Mouse (Mus musculus): ENCODE measurements around the gene Zfp128. TPM values are rescaled to one million over a fixed set of nuclear protein-coding genes. Genes with fewer than 3 reads are reported as not detected.
"Not testable (repeated sequence)": the region's sequence is repeated elsewhere in the genome, so short reads cannot be mapped to it uniquely, and the experiment has no call there.

Zfp128 gene
- polyA plus RNA-seq (2016; fragmentation: Nextera tagmentation; extraction: Ambion mirVana): 6.0 and 6.2 TPM in 2 replicates

GRCm38 (mm10) chr7:12880911-12881660, at the start of gene Zfp128:
Zfp128 (plus strand) TSS chr7:12881177.
- Histone ChIP-seq H3K27ac (no peak within 1 kb of the TSS), H3K4me1 (peaks cover 13% of the 10 kb centered on the region), H3K27me3 (no peaks in the 10 kb centered on the region), H3K4me3 (replicated peaks) (peak within 1 kb of the TSS; percentile 66), H3K36me3 (replicated peaks) (peaks cover 22% of the 10 kb centered on the region), H3K9ac (peak within 1 kb of the TSS; percentile 72), H3K9me3 (no peaks in the 10 kb centered on the region), H3K4me2 (peak within 1 kb of the TSS; percentile 67)
- WGBS: 2% methylated on average over 35 of the region's 35 CpGs
- peak; percentile 100 for ATAC-seq (ENCODE audit: low FRiP score)

- Histone ChIP-seq H3K27ac (peak within 1 kb of the TSS; percentile 51; the same call in 1 of the 2 replicates), H3K36me3 (replicated peaks) (peaks cover 32% of the 10 kb centered on the region), H3K9ac (peak within 1 kb of the TSS; percentile 47), H3K4me1 (no peaks in the 10 kb centered on the region), H3K9me3 (peaks cover 32% of the 10 kb centered on the region), H3K4me3 (replicated peaks) (peak within 1 kb of the TSS; percentile 55), H3K4me2 (peak within 1 kb of the TSS; percentile 55), H3K27me3 (no peaks in the 10 kb centered on the region)
- WGBS: 4% methylated on average over 47 of the region's 47 CpGs
- peak; percentile 97 for ATAC-seq (ENCODE audit: low FRiP score)
Measured at GRCm38 (mm10) chr7:12834162-12835120, 46.5 kb upstream of the Zfp128 start, which contains the start of gene Zfp110. Zfp110 (plus strand) TSS chr7:12834761.

DNA sequence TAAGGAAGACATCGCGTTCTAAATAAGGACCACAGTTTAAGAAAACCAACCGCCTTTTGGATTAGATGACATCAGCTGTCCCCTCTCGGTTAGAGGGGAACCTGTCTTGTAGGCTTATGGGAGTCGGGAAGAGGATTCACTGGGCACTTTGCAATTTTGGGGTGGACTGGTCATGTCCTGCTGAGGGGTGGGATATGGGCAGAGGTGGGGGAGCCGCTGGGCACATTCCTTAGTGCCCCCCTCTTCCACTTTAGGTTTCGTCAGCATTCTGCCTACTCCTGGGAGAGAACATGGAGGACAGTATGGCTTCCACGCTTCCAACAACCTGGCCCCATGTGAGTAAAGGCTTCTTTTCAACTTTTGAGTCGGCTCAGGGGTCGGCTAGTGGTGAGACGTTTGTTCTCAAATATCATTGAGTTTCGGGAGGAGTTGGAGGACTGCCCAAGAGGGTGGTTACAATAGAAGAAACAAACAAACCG, 45.7 kb upstream of the Zfp128 start:
- Histone ChIP-seq H3K4me2 (peak overlapping the region; percentile 55), H3K4me3 (replicated peaks) (peak overlapping the region; percentile 55), H3K27me3 (no peaks in the 10 kb centered on the region), H3K27ac (peak overlapping the region; percentile 51; the same call in 1 of the 2 replicates), H3K36me3 (replicated peaks) (peaks cover 38% of the 10 kb centered on the region), H3K4me1 (no peaks in the 10 kb centered on the region), H3K9ac (peak overlapping the region; percentile 47), H3K9me3 (peaks cover 33% of the 10 kb centered on the region)
- ATAC-seq (ENCODE audit: low FRiP score): peak; percentile 61
- 41% methylated on average over 13 of the region's 13 CpGs for WGBS

- Histone ChIP-seq H3K27me3 (no peaks in the 10 kb centered on the region), H3K9me3 (peaks cover 39% of the 10 kb centered on the region), H3K9ac (no peak overlapping the region), H3K4me3 (replicated peaks) (peak overlapping the region; percentile 55), H3K36me3 (replicated peaks) (peaks cover 44% of the 10 kb centered on the region), H3K4me1 (no peaks in the 10 kb centered on the region), H3K27ac (no peak overlapping the region), H3K4me2 (peak overlapping the region; percentile 55; the same call in 1 of the 2 replicates)
- no peak for ATAC-seq (ENCODE audit: low FRiP score)
- WGBS: 99% methylated on average over 4 of the region's 4 CpGs
Measured at GRCm38 (mm10) chr7:12835779-12836178, 45.2 kb upstream of the Zfp128 start.

GRCm38 (mm10) chr7:12874301-12874700, 6.7 kb upstream of the Zfp128 start:
- Histone ChIP-seq H3K4me1 (no peaks in the 10 kb centered on the region), H3K9ac (no peak overlapping the region), H3K4me2 (no peak overlapping the region), H3K4me3 (replicated peaks) (no peak overlapping the region), H3K9me3 (0 out of 2 replicates have a peak, but pooled peaks cover 4% of the 10 kb centered on the region), H3K27ac (no peak overlapping the region), H3K27me3 (no peaks in the 10 kb centered on the region), H3K36me3 (replicated peaks) (no peaks in the 10 kb centered on the region)
- ATAC-seq (ENCODE audit: low FRiP score): no peak
- 26% methylated on average over 3 of the region's 3 CpGs for WGBS

DNA sequence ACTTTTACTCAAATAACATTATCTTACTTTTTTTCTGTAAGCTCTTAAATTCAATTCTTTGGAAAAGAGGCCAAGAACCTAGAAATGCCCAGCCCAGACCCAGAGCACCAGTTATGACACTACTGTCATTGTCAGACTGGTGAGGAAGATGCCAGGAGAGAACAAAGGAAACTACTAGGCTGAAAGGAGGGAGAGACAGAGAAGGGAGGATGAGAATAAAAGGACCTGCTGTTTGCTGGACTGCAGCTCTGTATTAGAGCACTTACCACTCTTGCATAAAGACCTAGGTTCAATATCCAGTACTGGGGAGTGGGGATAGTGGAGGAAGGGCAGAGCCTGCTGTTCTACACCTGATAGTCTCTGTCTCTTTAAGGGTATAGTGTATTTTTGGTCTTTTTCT, 941 bp upstream of the Zfp128 start:
- ATAC-seq (ENCODE audit: low FRiP score): no peak
- Histone ChIP-seq H3K9ac (no peak overlapping the region), H3K27ac (no peak overlapping the region), H3K4me1 (peaks cover 13% of the 10 kb centered on the region), H3K9me3 (no peaks in the 10 kb centered on the region), H3K4me2 (no peak overlapping the region), H3K27me3 (no peaks in the 10 kb centered on the region), H3K36me3 (replicated peaks) (peaks cover 11% of the 10 kb centered on the region), H3K4me3 (replicated peaks) (no peak overlapping the region)

DNA sequence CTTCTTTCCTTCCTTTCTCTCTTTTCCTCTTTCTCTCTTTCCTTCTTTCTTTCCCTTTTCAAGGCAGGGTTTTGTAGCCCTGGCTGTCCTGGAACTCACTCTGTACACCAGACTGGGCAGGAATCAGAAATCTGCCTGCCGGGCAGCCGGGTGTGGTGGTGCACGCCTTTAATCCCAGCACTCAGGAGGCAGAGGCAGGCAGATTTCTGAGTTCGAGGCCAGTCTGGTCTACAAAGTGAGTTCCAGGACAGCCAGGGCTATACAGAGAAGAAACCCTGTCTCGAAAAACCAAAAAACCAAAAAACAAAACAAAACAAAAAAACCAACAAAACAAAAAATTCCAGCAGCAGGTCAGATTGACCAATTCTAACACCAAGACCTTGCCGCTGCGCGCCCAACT, 480 bp upstream of the Zfp128 start:
- Histone ChIP-seq H3K4me1 (peaks cover 13% of the 10 kb centered on the region), H3K4me3 (replicated peaks) (peak overlapping the region; percentile 66), H3K4me2 (peak overlapping the region; percentile 67), H3K36me3 (replicated peaks) (peaks cover 16% of the 10 kb centered on the region), H3K9ac (peak overlapping the region; percentile 72; the same call in 1 of the 2 replicates)
- not testable (repeated sequence) for H3K27ac ChIP-seq, H3K27me3 ChIP-seq, H3K9me3 ChIP-seq
- whole genome bisulfite sequencing: 40% methylated on average over 8 of the region's 8 CpGs
- peak; percentile 9; the same call in 1 of the 2 replicates for ATAC-seq (ENCODE audit: low FRiP score)

- WGBS: 92% methylated on average over 12 of the region's 12 CpGs
- no peak overlapping the region for H3K4me3 ChIP-seq (replicated peaks)
- no peak for ATAC-seq (ENCODE audit: low FRiP score)
- H3K4me2 ChIP-seq: no peak overlapping the region
- no peaks in the 10 kb centered on the region for H3K27me3 ChIP-seq
- peaks cover 71% of the 10 kb centered on the region for H3K36me3 ChIP-seq (replicated peaks)
- H3K9me3 ChIP-seq: no peaks in the 10 kb centered on the region
- H3K9ac ChIP-seq: no peak overlapping the region
- H3K4me1 ChIP-seq: peaks cover 9% of the 10 kb centered on the region
- no peak overlapping the region for H3K27ac ChIP-seq
Measured at GRCm38 (mm10) chr7:12886563-12887266, 5.7 kb downstream of the Zfp128 start.

GRCm38 (mm10) chr7:12887585-12887984, 6.6 kb downstream of the Zfp128 start:
- H3K4me2 ChIP-seq: no peak overlapping the region
- H3K4me3 ChIP-seq (replicated peaks): no peak overlapping the region
- H3K36me3 ChIP-seq (replicated peaks): peaks cover 75% of the 10 kb centered on the region
- H3K27me3 ChIP-seq: no peaks in the 10 kb centered on the region
- 92% methylated on average over 5 of the region's 5 CpGs for WGBS
- no peak overlapping the region for H3K27ac ChIP-seq
- peaks cover under 1% of the 10 kb centered on the region; the same call in 1 of the 2 replicates for H3K4me1 ChIP-seq
- H3K9ac ChIP-seq: no peak overlapping the region
- ATAC-seq (ENCODE audit: low FRiP score): no peak
- no peaks in the 10 kb centered on the region for H3K9me3 ChIP-seq

DNA sequence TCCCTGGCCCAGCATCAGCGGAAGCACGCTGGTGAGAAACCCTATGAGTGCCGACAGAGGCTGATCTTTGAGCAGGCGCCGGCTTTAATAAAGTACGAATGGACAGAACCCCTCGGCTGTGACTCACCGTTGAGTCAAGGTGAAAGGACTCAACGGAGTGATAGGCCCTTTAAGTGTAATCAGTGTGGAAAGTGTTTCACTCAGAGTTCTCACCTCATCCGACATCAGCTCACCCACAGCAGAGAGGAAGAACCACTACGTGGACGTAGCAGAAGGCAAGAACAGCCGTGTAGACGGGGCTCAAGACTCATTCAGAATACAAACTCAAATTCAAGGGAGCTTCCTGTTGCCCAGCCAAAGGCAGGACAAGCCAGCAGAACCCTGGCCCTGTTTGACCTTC, 10.0 kb downstream of the Zfp128 start:
- no peak overlapping the region for H3K4me3 ChIP-seq (replicated peaks)
- no peaks in the 10 kb centered on the region for H3K27me3 ChIP-seq
- no peak for ATAC-seq (ENCODE audit: low FRiP score)
- H3K4me1 ChIP-seq: no peaks in the 10 kb centered on the region
- WGBS: 94% methylated on average over 14 of the region's 14 CpGs
- H3K27ac ChIP-seq: no peak overlapping the region
- peaks cover 55% of the 10 kb centered on the region for H3K36me3 ChIP-seq (replicated peaks)
- no peaks in the 10 kb centered on the region for H3K9me3 ChIP-seq
- H3K9ac ChIP-seq: no peak overlapping the region
- H3K4me2 ChIP-seq: no peak overlapping the region

- 91% methylated on average over 1 of the region's 1 CpGs for WGBS
- peaks cover 51% of the 10 kb centered on the region for H3K36me3 ChIP-seq (replicated peaks)
Measured at GRCm38 (mm10) chr7:12891334-12891733, 10.4 kb downstream of the Zfp128 start.

More at GRCm38 (mm10) chr7:12891334-12891733, 10.4 kb downstream of the Zfp128 start:
- no peaks in the 10 kb centered on the region for H3K4me1 ChIP-seq
- no peak overlapping the region for H3K4me2 ChIP-seq
- ATAC-seq (ENCODE audit: low FRiP score): no peak
- no peak overlapping the region for H3K27ac ChIP-seq
- no peak overlapping the region for H3K9ac ChIP-seq
- no peaks in the 10 kb centered on the region for H3K27me3 ChIP-seq
- H3K4me3 ChIP-seq (replicated peaks): no peak overlapping the region
- H3K9me3 ChIP-seq: no peaks in the 10 kb centered on the region

Data from forebrain, embryonic 12.5 days (tissue).